Mouse (Mus musculus) limb, embryonic 15.5 days (tissue): Measurements from ENCODE around the gene Kcnab2. TPM values are rescaled to one million over a fixed set of nuclear protein-coding genes. Genes with fewer than 3 reads are reported as not detected.

Source experiments
- ATAC-seq: fragments of 200-750 bp; cut with Nextera tagmentation; 2 replicates; pipeline ENCODE4 v1.8.0; 2017; ENCODE audit warnings: low read depth, moderate TSS enrichment; ENCODE audit not compliant: insufficient number of reproducible peaks, low FRiP score, low TSS enrichment
- H3K27ac ChIP-seq: fragments of 300-500 bp; sonication (generic); 2 replicates; pipeline ENCODE4 v1.5.1; 2015; ENCODE audit warnings: moderate library complexity, mild to moderate bottlenecking, inconsistent platforms
- H3K27me3 ChIP-seq: fragments of 300-500 bp; sonication (generic); 2 replicates; pipeline ENCODE4 v1.6.1; 2015; ENCODE audit warnings: inconsistent platforms
- H3K36me3 ChIP-seq: fragments of 300-500 bp; sonication (generic); 2 replicates; pipeline ENCODE4 v1.6.1; 2015; ENCODE audit warnings: inconsistent platforms
- H3K4me1 ChIP-seq: fragments of 300-500 bp; sonication (generic); 2 replicates; pipeline ENCODE4 v1.6.1; 2015; ENCODE audit warnings: inconsistent platforms
- H3K4me2 ChIP-seq: fragments of 300-500 bp; sonication (generic); 2 replicates; pipeline ENCODE4 v1.6.1; 2015; ENCODE audit warnings: mild to moderate bottlenecking, inconsistent platforms
- H3K4me3 ChIP-seq: fragments of 300-500 bp; sonication (generic); 2 replicates; pipeline ENCODE4 v1.5.1; 2015; ENCODE audit warnings: mild to moderate bottlenecking, inconsistent platforms
- H3K9ac ChIP-seq: fragments of 300-500 bp; sonication (generic); 2 replicates; pipeline ENCODE4 v1.6.1; 2015; ENCODE audit warnings: inconsistent platforms
- H3K9me3 ChIP-seq: fragments of 300-500 bp; sonication (generic); 2 replicates; pipeline ENCODE4 v1.6.1; 2016; ENCODE audit warnings: inconsistent platforms
- WGBS: fragments of 180-500 bp; shearing (Covaris S2); methylation state at CpG from one replicate; pipeline ENCODE4 v1.1.7; 2015; 5-methylcytosine and 5-hydroxymethylcytosine counted together
- polyA plus RNA-seq: library from polyadenylated mRNA; unstranded; fragments of >200 nt; fragmentation: Nextera tagmentation; extraction: Ambion mirVana; gene quantifications from 2 replicates; pipeline ENCODE4 v1.2.1, GENCODE M21; 2015

Kcnab2 gene
- polyA plus RNA-seq, 1 experiment from 2014 or later = 8.2 TPM

GRCm38 (mm10) chr4:152418229-152419060 lies 59.2 kb downstream of the Kcnab2 start:
- ATAC-seq = no peak
- H3K9me3 ChIP-seq = no peaks in the 10 kb centered on the region
- no peak overlapping the region for H3K27ac ChIP-seq
- H3K4me2 ChIP-seq = no peak overlapping the region
- peaks cover 6% of the 10 kb centered on the region for H3K27me3 ChIP-seq
- H3K36me3 ChIP-seq = no peaks in the 10 kb centered on the region
- 37% methylated on average over 28 of the region's 28 CpGs for WGBS
- H3K4me3 ChIP-seq = no peak overlapping the region
- no peaks in the 10 kb centered on the region for H3K4me1 ChIP-seq
- H3K9ac ChIP-seq = no peak overlapping the region

GRCm38 (mm10) chr4:152412524-152413080 lies 65.1 kb downstream of the Kcnab2 start:
- H3K4me2 ChIP-seq = no peak overlapping the region
- H3K27me3 ChIP-seq = no peaks in the 10 kb centered on the region
- H3K36me3 ChIP-seq = no peaks in the 10 kb centered on the region
- H3K27ac ChIP-seq = no peak overlapping the region
- 69% methylated on average over 3 of the region's 3 CpGs for WGBS
- no peak for ATAC-seq
- no peaks in the 10 kb centered on the region for H3K9me3 ChIP-seq
- no peak overlapping the region for H3K9ac ChIP-seq
- no peak overlapping the region for H3K4me3 ChIP-seq
- no peaks in the 10 kb centered on the region for H3K4me1 ChIP-seq

GRCm38 (mm10) chr4:152410961-152411360 lies 66.7 kb downstream of the Kcnab2 start:
- Histone ChIP-seq H3K4me1 (no peaks in the 10 kb centered on the region), H3K4me2 (no peak overlapping the region), H3K4me3 (no peak overlapping the region), H3K36me3 (no peaks in the 10 kb centered on the region), H3K27ac (no peak overlapping the region), H3K27me3 (no peaks in the 10 kb centered on the region), H3K9ac (no peak overlapping the region), H3K9me3 (no peaks in the 10 kb centered on the region)
- ATAC-seq = no peak
- 73% methylated on average over 13 of the region's 13 CpGs for WGBS

DNA sequence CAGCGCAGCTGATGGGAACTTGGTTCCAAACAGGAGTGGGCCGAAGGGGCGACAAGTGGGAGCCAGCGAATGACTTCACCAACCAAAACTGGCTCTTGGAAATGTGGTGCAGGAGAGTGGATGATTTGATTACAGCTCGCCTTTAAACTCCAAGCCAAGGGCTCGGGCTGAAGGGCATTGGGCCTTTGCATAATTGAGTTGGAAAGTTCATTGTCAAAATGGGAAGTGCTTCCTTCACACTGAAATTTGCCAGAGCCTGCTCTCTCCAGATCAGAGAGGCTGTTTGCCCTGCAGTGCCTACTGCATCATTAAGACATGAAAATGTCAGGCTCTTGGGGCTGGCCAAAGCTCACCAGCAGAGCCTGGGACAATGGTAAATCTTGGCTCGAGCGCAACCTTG lies 71.1 kb downstream of the Kcnab2 start:
- 79% methylated on average over 8 of the region's 8 CpGs for WGBS
- no peak overlapping the region for H3K27ac ChIP-seq
- no peak overlapping the region for H3K4me2 ChIP-seq
- no peak overlapping the region for H3K4me3 ChIP-seq
- H3K4me1 ChIP-seq = no peaks in the 10 kb centered on the region
- H3K27me3 ChIP-seq = no peaks in the 10 kb centered on the region
- H3K9me3 ChIP-seq = no peaks in the 10 kb centered on the region
- no peak for ATAC-seq
- H3K36me3 ChIP-seq = no peaks in the 10 kb centered on the region
- no peak overlapping the region for H3K9ac ChIP-seq

- no peaks in the 10 kb centered on the region for H3K27me3 ChIP-seq
- no peak overlapping the region for H3K27ac ChIP-seq
- H3K9me3 ChIP-seq = no peaks in the 10 kb centered on the region
- no peak overlapping the region for H3K9ac ChIP-seq
- no peaks in the 10 kb centered on the region for H3K36me3 ChIP-seq
- H3K4me1 ChIP-seq = no peaks in the 10 kb centered on the region
- H3K4me3 ChIP-seq = no peak overlapping the region
- no peak overlapping the region for H3K4me2 ChIP-seq
- ATAC-seq = no peak
- 70% methylated on average over 7 of the region's 7 CpGs for WGBS
These were observed 71.9 kb downstream of the Kcnab2 start for GRCm38 (mm10) chr4:152405671-152406201.

DNA sequence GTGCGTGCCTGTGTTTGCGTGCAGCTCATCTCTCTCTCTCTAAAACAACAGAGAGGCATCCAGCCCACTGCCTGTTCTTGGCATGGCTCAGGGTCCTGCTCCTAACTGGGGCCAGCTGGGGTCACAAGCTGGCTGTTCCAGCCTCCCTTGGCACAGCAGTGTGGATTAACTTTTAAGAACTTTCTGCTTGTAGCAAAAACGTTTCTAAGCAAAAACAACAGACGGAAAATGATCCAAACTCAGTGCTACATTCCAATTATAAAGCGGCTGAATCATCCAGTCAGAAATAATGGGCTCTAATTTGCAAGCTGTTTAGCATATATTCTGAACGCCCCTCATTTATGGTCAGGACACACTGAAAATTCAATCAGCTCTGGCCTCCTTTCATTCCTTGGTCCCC lies 72.5 kb downstream of the Kcnab2 start:
- 57% methylated on average over 6 of the region's 6 CpGs for WGBS
- no peak overlapping the region for H3K27ac ChIP-seq

GRCm38 (mm10) chr4:152398926-152399325 lies 78.7 kb downstream of the Kcnab2 start:
- Histone ChIP-seq H3K9ac (no peak overlapping the region), H3K27me3 (no peaks in the 10 kb centered on the region), H3K4me2 (no peak overlapping the region), H3K27ac (no peak overlapping the region), H3K4me1 (no peaks in the 10 kb centered on the region), H3K9me3 (no peaks in the 10 kb centered on the region), H3K4me3 (no peak overlapping the region), H3K36me3 (no peaks in the 10 kb centered on the region)
- WGBS = 71% methylated on average over 3 of the region's 3 CpGs
- ATAC-seq = no peak

More for the DNA sequence above, 72.5 kb downstream of the Kcnab2 start:
- H3K9me3 ChIP-seq = no peaks in the 10 kb centered on the region
- no peaks in the 10 kb centered on the region for H3K27me3 ChIP-seq
- H3K4me2 ChIP-seq = no peak overlapping the region
- no peak overlapping the region for H3K4me3 ChIP-seq
- no peaks in the 10 kb centered on the region for H3K36me3 ChIP-seq
- H3K4me1 ChIP-seq = no peaks in the 10 kb centered on the region
- H3K9ac ChIP-seq = no peak overlapping the region
- ATAC-seq = no peak

GRCm38 (mm10) chr4:152392627-152393026 lies 85.0 kb downstream of the Kcnab2 start:
- no peak overlapping the region for H3K4me3 ChIP-seq
- H3K9me3 ChIP-seq = no peaks in the 10 kb centered on the region
- no peak overlapping the region for H3K4me2 ChIP-seq
- no peaks in the 10 kb centered on the region for H3K27me3 ChIP-seq
- 86% methylated on average over 17 of the region's 17 CpGs for WGBS
- no peaks in the 10 kb centered on the region for H3K36me3 ChIP-seq
- no peak overlapping the region for H3K27ac ChIP-seq
- ATAC-seq = no peak
- H3K4me1 ChIP-seq = no peaks in the 10 kb centered on the region
- no peak overlapping the region for H3K9ac ChIP-seq

DNA sequence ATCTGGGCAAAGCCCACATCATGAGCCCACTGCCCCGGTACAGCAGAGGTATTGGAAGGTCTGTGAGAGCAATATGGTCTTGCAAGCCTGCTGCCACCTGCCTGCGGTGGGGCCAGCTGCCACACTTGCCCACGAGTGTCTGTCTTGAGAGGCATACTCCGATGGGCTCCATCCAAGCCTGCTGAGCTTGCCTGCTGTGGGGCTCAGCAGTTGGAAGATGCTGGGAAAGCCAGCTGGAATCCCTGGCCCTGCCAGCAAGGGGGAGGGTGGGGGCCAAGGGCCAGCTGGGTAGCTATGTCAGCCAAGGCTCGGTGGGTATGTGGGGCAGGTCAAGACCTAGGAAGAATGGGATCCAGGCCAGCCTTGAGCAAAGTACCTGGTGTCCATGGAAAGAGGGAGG lies 85.5 kb downstream of the Kcnab2 start:
- H3K36me3 ChIP-seq = no peaks in the 10 kb centered on the region
- 76% methylated on average over 5 of the region's 5 CpGs for WGBS
- no peak for ATAC-seq

DNA sequence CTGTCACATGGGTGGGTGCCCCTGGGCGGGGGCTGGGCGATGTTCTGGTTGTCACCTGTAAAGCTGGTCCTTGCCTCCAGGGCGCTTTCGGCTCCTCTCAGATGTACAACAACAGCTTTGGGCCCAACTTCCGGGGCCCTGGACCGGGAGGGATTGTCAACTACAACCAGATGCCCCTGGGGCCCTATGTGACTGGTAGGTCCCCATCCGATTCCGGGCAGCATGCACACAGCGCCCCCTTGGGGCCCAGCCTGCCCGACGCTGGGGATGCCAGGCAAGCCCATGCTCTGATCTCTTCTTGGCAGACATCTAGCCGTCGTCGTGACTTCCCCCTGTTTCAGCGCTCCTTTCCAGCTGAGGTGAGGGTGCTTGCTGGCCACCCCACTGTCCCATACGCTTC lies 92.0 kb downstream of the Kcnab2 start:
- Histone ChIP-seq H3K36me3 (no peaks in the 10 kb centered on the region), H3K9me3 (no peaks in the 10 kb centered on the region), H3K27me3 (no peaks in the 10 kb centered on the region), H3K27ac (no peak overlapping the region), H3K4me2 (no peak overlapping the region), H3K4me1 (no peaks in the 10 kb centered on the region), H3K4me3 (no peak overlapping the region), H3K9ac (no peak overlapping the region)
- ATAC-seq = no peak
- WGBS = 58% methylated on average over 16 of the region's 16 CpGs

More for the DNA sequence above, 85.5 kb downstream of the Kcnab2 start:
- Histone ChIP-seq H3K27ac (no peak overlapping the region), H3K27me3 (no peaks in the 10 kb centered on the region), H3K4me1 (no peaks in the 10 kb centered on the region), H3K9ac (no peak overlapping the region), H3K4me3 (no peak overlapping the region), H3K9me3 (no peaks in the 10 kb centered on the region), H3K4me2 (no peak overlapping the region)

DNA sequence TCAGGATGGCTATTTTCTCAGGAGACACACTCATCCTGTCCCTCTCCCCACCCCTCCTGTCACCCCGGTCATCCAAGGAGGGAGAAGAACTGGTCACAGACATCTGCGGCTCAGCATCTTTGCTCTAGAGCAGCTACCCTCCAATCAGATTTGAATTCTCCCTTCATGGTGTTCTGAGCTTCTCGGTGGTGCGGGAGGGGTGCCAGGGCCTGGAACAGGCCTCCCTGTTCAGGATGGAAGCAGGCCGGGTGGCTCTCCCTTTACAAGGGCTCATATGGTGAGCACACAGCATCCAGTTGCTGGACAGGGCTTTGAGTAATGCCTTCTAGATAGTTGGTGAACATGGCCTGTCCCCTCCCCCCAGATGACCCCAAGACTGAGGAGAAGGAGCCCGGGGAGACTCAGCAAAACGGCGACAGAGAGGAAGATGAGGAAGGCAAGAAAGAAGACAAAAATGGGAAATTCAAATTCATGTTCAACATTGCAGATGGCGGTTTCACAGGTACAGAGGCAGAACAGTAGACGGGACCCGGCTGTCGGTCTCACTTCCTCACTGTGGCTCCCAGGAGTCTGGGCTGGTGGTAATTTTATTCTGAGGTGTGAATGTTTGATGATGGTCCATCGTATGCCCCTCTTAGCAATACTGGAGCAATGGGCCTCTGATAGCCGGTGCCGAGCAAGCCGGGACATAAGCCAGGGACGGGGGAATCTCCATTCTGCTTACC lies 95.0 kb downstream of the Kcnab2 start:
- Histone ChIP-seq H3K27me3 (no peaks in the 10 kb centered on the region), H3K4me1 (no peaks in the 10 kb centered on the region), H3K4me3 (no peak overlapping the region), H3K36me3 (no peaks in the 10 kb centered on the region), H3K9me3 (no peaks in the 10 kb centered on the region), H3K27ac (no peak overlapping the region), H3K9ac (no peak overlapping the region), H3K4me2 (no peak overlapping the region)
- no peak for ATAC-seq
- WGBS = 80% methylated on average over 17 of the region's 17 CpGs

DNA sequence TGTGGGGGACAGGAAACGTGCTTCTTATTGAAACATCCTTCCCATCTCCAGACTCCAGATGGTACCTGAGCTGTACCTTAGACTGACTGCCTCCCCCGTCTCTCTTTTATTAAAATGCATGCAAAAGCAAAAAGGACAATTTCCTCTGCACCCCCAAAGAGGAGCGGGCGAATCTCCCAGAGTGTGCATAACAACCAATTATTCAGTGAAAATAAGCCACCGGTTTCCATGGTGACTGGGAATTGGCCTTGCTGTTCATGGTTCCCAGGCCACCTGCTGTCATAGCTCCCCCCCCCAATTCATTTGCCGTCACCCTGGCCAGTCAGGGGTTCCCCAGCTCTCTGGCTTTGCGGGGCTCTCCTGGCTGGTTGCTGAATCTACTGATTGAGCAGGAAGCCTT lies 112.4 kb downstream of the Kcnab2 start:
- 72% methylated on average over 7 of the region's 7 CpGs for WGBS

More for the DNA sequence above, 112.4 kb downstream of the Kcnab2 start:
- H3K4me1 ChIP-seq = peaks cover 8% of the 10 kb centered on the region
- H3K27ac ChIP-seq = no peak overlapping the region
- no peak overlapping the region for H3K4me3 ChIP-seq
- peaks cover 13% of the 10 kb centered on the region for H3K27me3 ChIP-seq
- H3K9ac ChIP-seq = no peak overlapping the region
- no peaks in the 10 kb centered on the region for H3K36me3 ChIP-seq
- no peak overlapping the region for H3K4me2 ChIP-seq
- H3K9me3 ChIP-seq = no peaks in the 10 kb centered on the region
- ATAC-seq = no peak
